Mouse (Mus musculus): ENCODE measurements around the gene Tmtc3.

GRCm38 (mm10) chr10:100521617-100522016, 34.5 kb upstream of the Tmtc3 start:
- no peak for TF ChIP-seq FLI1 (IDR thresholded peaks at IDR 0.05; ENCODE audit: low read length)
- no peak for TF ChIP-seq GATA1 (IDR thresholded peaks at IDR 0.05; ENCODE audit: borderline replicate concordance, low read length)

Data from megakaryocyte, embryonic 14.5 days (primary cell).